Mouse (Mus musculus) thymus, adult 2 months (tissue): Measurements from ENCODE around the gene Syt1.

Source experiments
- CTCF ChIP-seq: fragments of 200-500 bp; IDR thresholded peaks from 2 replicates; pipeline ENCODE4 v1.5.1; 2012; ENCODE audit warnings: mild to moderate bottlenecking, control low read depth, low read length, moderate library complexity, borderline replicate concordance; ENCODE audit not compliant: control insufficient read depth, poor library complexity, insufficient read depth; ENCODE audit errors: extremely low read depth
- POLR2A ChIP-seq: fragments of 200-500 bp; IDR thresholded peaks from 2 replicates; pipeline ENCODE4 v1.6.1; 2012; ENCODE audit warnings: mild to moderate bottlenecking, low read length, control low read depth, moderate library complexity; ENCODE audit not compliant: control insufficient read depth, poor library complexity, insufficient read depth; ENCODE audit errors: extremely low read depth

DNA sequence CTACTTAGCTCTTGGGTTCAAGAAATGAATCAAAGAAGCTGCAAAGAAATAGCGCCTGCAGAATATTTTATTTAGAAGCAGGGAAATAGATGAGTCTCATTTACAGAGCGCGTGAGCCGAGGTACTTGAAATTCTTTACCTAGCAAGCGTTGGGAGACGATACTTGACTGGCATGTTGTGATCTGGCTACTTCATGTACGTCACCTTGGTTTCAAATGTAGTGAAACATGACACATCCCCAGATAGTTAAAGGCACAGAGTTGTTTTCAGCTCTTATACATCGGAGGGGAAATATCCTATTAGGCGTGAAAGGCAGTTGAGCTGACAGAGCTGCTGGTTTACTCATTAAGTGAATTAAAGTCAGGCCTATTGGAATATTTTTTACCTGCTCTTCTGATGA is 478.5 kb downstream of the Syt1 start:
- TF ChIP-seq CTCF (no peak), POLR2A (no peak)
